Mouse (Mus musculus): ENCODE measurements around the gene Gstcd.

DNA sequence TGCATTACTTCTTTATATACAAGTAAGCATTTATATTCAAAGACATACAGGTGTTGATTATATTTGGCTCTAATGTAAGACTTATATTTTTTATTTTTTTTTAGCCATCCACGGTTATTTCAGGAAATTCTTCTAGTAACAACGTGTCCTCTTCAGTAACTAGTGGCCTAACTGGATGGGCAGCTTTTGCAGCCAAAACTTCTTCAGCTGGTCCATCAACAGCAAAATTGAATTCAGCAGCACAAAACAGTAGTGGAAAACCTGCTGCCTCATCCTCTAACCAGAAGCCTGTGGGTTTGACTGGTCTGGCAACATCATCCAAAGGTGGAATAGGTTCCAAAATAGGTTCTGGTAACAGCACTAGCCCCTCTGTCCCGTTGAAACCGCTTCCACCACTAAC lies 16.9 kb upstream of the Gstcd start:
- no peak for TF ChIP-seq CTCF (IDR thresholded peaks at IDR 0.05; ENCODE audit: low read depth)
- no peak for TF ChIP-seq EP300 (IDR thresholded peaks at IDR 0.05; ENCODE audit: low read depth)

Data from heart, postnatal 0 days (tissue).